Mouse (Mus musculus): Measurements from ENCODE around the gene Dkk2. TPM values are rescaled to one million over a fixed set of nuclear protein-coding genes. Genes with fewer than 3 reads are reported as not detected.

The Dkk2 gene
- polyA plus RNA-seq, 1 experiment from 2014 or later: 6.6 TPM

DNA sequence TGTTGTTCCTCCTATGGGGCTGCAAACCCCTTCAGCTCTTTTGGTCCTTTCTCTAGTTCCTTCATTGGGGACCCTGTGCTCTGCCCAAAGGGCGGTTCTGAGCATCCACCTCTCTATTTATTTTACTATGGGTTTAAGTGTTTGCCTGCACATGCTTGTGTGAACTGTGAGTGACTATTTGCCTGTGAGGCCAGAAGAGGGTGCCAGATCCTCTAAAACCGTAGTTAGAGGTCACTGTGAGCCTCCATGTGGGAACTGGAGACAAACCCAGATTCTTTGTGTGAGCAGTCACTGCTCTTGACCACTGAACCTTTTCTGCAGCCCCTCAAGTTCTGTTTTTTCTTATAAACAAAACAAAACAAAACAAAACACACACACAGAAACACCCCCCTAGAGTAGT lies 14.1 kb upstream of the Dkk2 start:
- Histone ChIP-seq H3K4me3 (ENCODE audit: low read depth, low read length) (no peak overlapping the region), H3K4me2 (ENCODE audit: low read depth) (no peak overlapping the region), H3K4me1 (ENCODE audit: control insufficient read depth, insufficient read depth, low read length) (no peaks in the 10 kb centered on the region), H3K27me3 (ENCODE audit: control insufficient read depth, insufficient read depth, low read length) (no peaks in the 10 kb centered on the region), H3K36me3 (ENCODE audit: control insufficient read depth, insufficient read depth, low read length) (no peaks in the 10 kb centered on the region), H3K9me3 (ENCODE audit: control insufficient read depth, low read length) (no peaks in the 10 kb centered on the region), H3K9ac (ENCODE audit: low read length) (no peak overlapping the region), H3K27ac (ENCODE audit: low read depth, low read length) (no peak overlapping the region)
- ATAC-seq (ENCODE audit: insufficient read depth, low FRiP score, low TSS enrichment): no peak
- no peak for DNase-seq (ENCODE audit: low spot score)
- 53% methylated on average over 2 of the region's 2 CpGs for WGBS

DNA sequence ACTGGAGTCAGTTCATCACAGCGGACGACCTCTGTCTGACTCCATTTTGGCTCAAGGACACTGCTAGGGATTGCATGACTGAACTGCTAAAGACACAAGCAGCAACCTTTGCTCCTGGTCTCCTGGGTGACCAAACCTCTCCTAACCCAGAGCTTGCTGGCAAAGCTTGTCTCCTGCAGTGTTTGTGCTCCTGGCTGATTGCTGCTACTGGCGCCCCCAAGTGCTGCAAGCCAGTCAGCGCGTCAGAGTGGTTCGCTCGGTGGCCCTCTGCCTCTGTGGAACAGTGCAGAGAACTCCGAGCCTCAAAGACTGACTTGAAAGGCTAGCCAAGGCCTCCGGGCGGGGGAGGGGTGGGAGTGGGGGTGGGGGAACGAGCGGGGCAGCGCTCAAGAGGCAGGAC lies 1.1 kb upstream of the Dkk2 start:
- Histone ChIP-seq H3K4me2 (ENCODE audit: low read depth) (peak overlapping the region; percentile 87), H3K9me3 (ENCODE audit: control insufficient read depth, low read length) (no peaks in the 10 kb centered on the region), H3K27ac (ENCODE audit: low read depth, low read length) (no peak overlapping the region), H3K9ac (ENCODE audit: low read length) (no peak overlapping the region; the same call in 1 of the 2 replicates), H3K27me3 (ENCODE audit: control insufficient read depth, insufficient read depth, low read length) (peaks cover 15% of the 10 kb centered on the region), H3K4me1 (ENCODE audit: control insufficient read depth, insufficient read depth, low read length) (peaks cover 5% of the 10 kb centered on the region; the same call in 1 of the 2 replicates), H3K36me3 (ENCODE audit: control insufficient read depth, insufficient read depth, low read length) (no peaks in the 10 kb centered on the region), H3K4me3 (ENCODE audit: low read depth, low read length) (peak overlapping the region; percentile 31)
- ATAC-seq (ENCODE audit: insufficient read depth, low FRiP score, low TSS enrichment) (peak; percentile 56), DNase-seq (ENCODE audit: low spot score) (peak; percentile 78)
- WGBS: 3% methylated on average over 13 of the region's 13 CpGs

DNA sequence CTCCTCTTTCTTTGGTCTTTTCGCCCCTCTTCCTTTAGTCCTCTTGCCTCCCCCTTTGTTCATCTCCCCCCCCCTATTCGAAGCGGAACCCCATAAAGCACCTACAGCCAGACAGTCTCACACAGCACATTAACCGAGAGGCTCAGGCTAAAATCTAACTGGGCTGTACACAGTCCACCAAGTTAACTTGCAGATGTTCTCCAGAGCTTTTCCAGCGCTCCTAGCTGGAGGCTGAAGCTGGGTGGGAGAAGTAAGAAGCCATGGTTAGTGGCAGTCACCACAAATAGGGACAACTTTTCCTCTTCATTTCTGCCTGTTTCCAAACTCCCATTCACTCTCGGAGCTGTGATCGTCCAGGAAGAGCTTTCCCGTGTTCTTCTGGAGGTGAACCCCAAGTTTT lies 412 bp upstream of the Dkk2 start:
- DNase-seq (ENCODE audit: low spot score) (peak; percentile 34), ATAC-seq (ENCODE audit: insufficient read depth, low FRiP score, low TSS enrichment) (0 out of 2 replicates have a peak, but pooled peaks have one; percentile 25)
- Histone ChIP-seq H3K9ac (ENCODE audit: low read length) (peak overlapping the region; percentile 0; the same call in 1 of the 2 replicates), H3K4me1 (ENCODE audit: control insufficient read depth, insufficient read depth, low read length) (peaks cover 5% of the 10 kb centered on the region; the same call in 1 of the 2 replicates), H3K27me3 (ENCODE audit: control insufficient read depth, insufficient read depth, low read length) (peaks cover 15% of the 10 kb centered on the region), H3K4me3 (ENCODE audit: low read depth, low read length) (peak overlapping the region; percentile 31), H3K36me3 (ENCODE audit: control insufficient read depth, insufficient read depth, low read length) (no peaks in the 10 kb centered on the region), H3K4me2 (ENCODE audit: low read depth) (peak overlapping the region; percentile 87), H3K27ac (ENCODE audit: low read depth, low read length) (no peak overlapping the region), H3K9me3 (ENCODE audit: control insufficient read depth, low read length) (no peaks in the 10 kb centered on the region)
- 1% methylated on average over 8 of the region's 8 CpGs for WGBS

DNA sequence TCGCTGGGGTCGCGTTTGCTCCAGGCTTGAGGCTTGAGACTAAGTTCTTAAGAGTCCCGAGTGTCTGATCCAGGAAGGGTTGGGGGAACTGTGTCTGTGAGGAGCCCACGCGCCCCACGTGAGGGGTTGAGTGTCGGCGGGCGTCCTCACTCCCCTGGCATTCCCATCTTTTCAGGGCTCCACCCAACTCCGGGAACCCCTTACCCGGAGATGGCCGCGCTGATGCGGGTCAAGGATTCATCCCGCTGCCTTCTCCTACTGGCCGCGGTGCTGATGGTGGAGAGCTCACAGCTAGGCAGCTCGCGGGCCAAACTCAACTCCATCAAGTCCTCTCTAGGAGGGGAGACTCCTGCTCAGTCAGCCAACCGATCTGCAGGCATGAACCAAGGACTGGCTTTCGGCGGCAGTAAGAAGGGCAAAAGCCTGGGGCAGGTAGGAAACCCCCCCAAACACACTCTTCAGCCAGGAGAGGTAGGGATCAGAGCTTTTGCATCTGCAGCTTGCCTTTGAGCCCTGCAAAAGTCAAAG lies 795 bp downstream of the Dkk2 start:
- Histone ChIP-seq H3K4me2 (ENCODE audit: low read depth) (peak overlapping the region; percentile 87), H3K36me3 (ENCODE audit: control insufficient read depth, insufficient read depth, low read length) (no peaks in the 10 kb centered on the region), H3K27ac (ENCODE audit: low read depth, low read length) (no peak overlapping the region), H3K27me3 (ENCODE audit: control insufficient read depth, insufficient read depth, low read length) (peaks cover 15% of the 10 kb centered on the region), H3K4me1 (ENCODE audit: control insufficient read depth, insufficient read depth, low read length) (peaks cover 5% of the 10 kb centered on the region; the same call in 1 of the 2 replicates), H3K4me3 (ENCODE audit: low read depth, low read length) (peak overlapping the region; percentile 31), H3K9me3 (ENCODE audit: control insufficient read depth, low read length) (no peaks in the 10 kb centered on the region), H3K9ac (ENCODE audit: low read length) (peak overlapping the region; percentile 33)
- under 1% methylated on average over 23 of the region's 23 CpGs for WGBS
- DNase-seq (ENCODE audit: low spot score) (peak; percentile 49), ATAC-seq (ENCODE audit: insufficient read depth, low FRiP score, low TSS enrichment) (peak; percentile 16)

DNA sequence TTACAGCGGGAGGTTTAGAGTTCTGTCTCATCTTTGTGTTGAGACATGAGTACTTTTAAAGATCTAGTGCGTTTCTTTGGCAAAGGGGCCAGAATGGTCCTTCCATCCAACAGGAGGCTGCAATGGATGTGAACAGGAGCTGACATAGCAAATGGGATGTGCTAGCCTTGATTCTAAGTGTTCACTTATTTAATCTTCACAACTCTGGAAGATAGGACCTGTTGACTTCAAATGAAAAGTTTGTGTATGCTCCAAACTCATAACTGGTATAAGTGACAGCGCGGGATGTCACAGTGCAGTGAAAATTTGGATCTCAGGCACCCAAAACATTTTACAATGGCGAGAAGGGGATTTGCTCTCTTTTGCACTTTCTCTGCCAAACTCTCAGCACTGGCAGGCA lies 1.4 kb downstream of the Dkk2 start:
- ATAC-seq (ENCODE audit: insufficient read depth, low FRiP score, low TSS enrichment): no peak
- no peaks in the 10 kb centered on the region for H3K36me3 ChIP-seq (ENCODE audit: control insufficient read depth, insufficient read depth, low read length)
- H3K27ac ChIP-seq (ENCODE audit: low read depth, low read length): no peak overlapping the region
- WGBS: 23% methylated on average over 5 of the region's 5 CpGs
- peaks cover 5% of the 10 kb centered on the region; the same call in 1 of the 2 replicates for H3K4me1 ChIP-seq (ENCODE audit: control insufficient read depth, insufficient read depth, low read length)
- DNase-seq (ENCODE audit: low spot score): peak; percentile 14
- no peak overlapping the region for H3K9ac ChIP-seq (ENCODE audit: low read length)
- no peaks in the 10 kb centered on the region for H3K9me3 ChIP-seq (ENCODE audit: control insufficient read depth, low read length)
- H3K27me3 ChIP-seq (ENCODE audit: control insufficient read depth, insufficient read depth, low read length): peaks cover 15% of the 10 kb centered on the region
- H3K4me2 ChIP-seq (ENCODE audit: low read depth): peak overlapping the region; percentile 87
- peak overlapping the region; percentile 31 for H3K4me3 ChIP-seq (ENCODE audit: low read depth, low read length)

DNA sequence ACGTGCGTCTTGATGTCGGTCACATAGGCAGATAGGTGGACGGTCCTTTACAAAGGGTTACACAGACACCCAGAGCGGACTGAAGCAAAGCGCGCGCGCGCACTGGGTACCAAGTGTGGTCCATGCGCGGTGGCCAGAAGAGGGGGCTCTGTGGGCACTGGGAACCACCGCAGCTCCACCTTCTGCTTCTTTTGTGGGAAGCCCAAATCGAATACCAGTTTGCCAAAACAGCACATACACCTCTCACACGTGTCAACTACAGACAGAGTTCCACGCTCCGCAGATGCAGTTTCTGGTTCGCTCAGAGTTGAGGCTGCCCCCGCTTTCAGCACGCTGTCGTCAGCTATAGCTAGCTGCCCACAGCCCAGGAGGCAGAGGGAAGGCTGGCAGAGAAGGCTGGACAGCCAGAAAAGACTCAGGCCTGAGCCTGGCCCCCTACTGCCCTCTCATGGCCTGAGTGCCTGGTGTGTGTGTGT lies 2.0 kb downstream of the Dkk2 start:
- WGBS: under 1% methylated on average over 21 of the region's 21 CpGs
- ATAC-seq (ENCODE audit: insufficient read depth, low FRiP score, low TSS enrichment): peak; percentile 64
- H3K27ac ChIP-seq (ENCODE audit: low read depth, low read length): no peak overlapping the region

DNA sequence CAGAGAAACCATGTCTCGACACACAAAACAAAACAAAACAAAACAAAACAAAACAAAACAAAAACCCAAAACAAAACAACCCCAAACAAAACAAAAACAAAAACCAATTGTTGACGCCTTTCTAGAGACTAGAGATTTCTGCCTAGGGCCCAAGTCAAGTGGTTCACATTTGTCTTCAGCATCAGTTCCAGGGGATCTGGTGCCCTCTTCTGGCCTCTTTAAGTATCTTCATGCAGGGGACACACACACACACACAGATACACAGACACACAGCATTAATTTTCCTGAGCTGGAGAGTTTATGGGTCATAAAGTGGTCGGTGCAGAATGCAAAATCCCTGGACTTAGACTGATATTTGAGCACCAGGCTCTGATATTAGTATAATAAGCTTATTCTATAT lies 7.9 kb downstream of the Dkk2 start:
- no peaks in the 10 kb centered on the region for H3K4me1 ChIP-seq (ENCODE audit: control insufficient read depth, insufficient read depth, low read length)
- DNase-seq (ENCODE audit: low spot score) (no peak), ATAC-seq (ENCODE audit: insufficient read depth, low FRiP score, low TSS enrichment) (no peak)
- H3K4me2 ChIP-seq (ENCODE audit: low read depth): no peak overlapping the region
- WGBS: 94% methylated on average over 3 of the region's 3 CpGs
- H3K9ac ChIP-seq (ENCODE audit: low read length): no peak overlapping the region
- H3K27ac ChIP-seq (ENCODE audit: low read depth, low read length): no peak overlapping the region
- no peaks in the 10 kb centered on the region for H3K27me3 ChIP-seq (ENCODE audit: control insufficient read depth, insufficient read depth, low read length)
- H3K36me3 ChIP-seq (ENCODE audit: control insufficient read depth, insufficient read depth, low read length): no peaks in the 10 kb centered on the region
- H3K9me3 ChIP-seq (ENCODE audit: control insufficient read depth, low read length): no peaks in the 10 kb centered on the region
- no peak overlapping the region for H3K4me3 ChIP-seq (ENCODE audit: low read depth, low read length)

More for the DNA sequence above, 2.0 kb downstream of the Dkk2 start:
- Histone ChIP-seq H3K9me3 (ENCODE audit: control insufficient read depth, low read length) (no peaks in the 10 kb centered on the region), H3K4me1 (ENCODE audit: control insufficient read depth, insufficient read depth, low read length) (peaks cover 5% of the 10 kb centered on the region; the same call in 1 of the 2 replicates), H3K36me3 (ENCODE audit: control insufficient read depth, insufficient read depth, low read length) (no peaks in the 10 kb centered on the region), H3K27me3 (ENCODE audit: control insufficient read depth, insufficient read depth, low read length) (peaks cover 15% of the 10 kb centered on the region), H3K9ac (ENCODE audit: low read length) (no peak overlapping the region), H3K4me3 (ENCODE audit: low read depth, low read length) (peak overlapping the region; percentile 31), H3K4me2 (ENCODE audit: low read depth) (peak overlapping the region; percentile 87)
- peak; percentile 76 for DNase-seq (ENCODE audit: low spot score)

DNA sequence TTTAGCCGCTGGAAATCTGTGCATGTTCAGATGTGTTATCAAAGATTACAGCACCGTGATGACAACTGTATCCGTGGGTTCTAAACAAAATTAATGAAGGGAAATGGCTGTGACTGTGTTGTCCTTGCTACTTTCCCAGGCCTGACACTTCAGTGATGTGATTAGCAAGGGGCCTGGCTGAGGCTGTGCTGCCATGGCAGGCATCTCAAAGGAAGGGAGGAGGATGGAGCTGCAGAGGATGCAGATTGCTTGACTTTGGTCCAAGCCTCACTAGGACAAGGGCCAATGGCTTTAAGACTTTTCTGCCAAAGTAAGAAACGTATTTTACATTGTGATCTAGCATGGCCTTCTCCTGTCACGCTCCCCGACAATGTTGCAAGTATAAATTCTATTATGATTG lies 11.2 kb downstream of the Dkk2 start:
- 81% methylated on average over 6 of the region's 6 CpGs for WGBS
- no peak overlapping the region for H3K4me3 ChIP-seq (ENCODE audit: low read depth, low read length)
- DNase-seq (ENCODE audit: low spot score) (no peak), ATAC-seq (ENCODE audit: insufficient read depth, low FRiP score, low TSS enrichment) (no peak)
- H3K4me2 ChIP-seq (ENCODE audit: low read depth): no peak overlapping the region
- no peaks in the 10 kb centered on the region for H3K9me3 ChIP-seq (ENCODE audit: control insufficient read depth, low read length)
- H3K27ac ChIP-seq (ENCODE audit: low read depth, low read length): no peak overlapping the region
- no peaks in the 10 kb centered on the region for H3K4me1 ChIP-seq (ENCODE audit: control insufficient read depth, insufficient read depth, low read length)
- no peaks in the 10 kb centered on the region for H3K36me3 ChIP-seq (ENCODE audit: control insufficient read depth, insufficient read depth, low read length)
- no peak overlapping the region for H3K9ac ChIP-seq (ENCODE audit: low read length)
- no peaks in the 10 kb centered on the region for H3K27me3 ChIP-seq (ENCODE audit: control insufficient read depth, insufficient read depth, low read length)

DNA sequence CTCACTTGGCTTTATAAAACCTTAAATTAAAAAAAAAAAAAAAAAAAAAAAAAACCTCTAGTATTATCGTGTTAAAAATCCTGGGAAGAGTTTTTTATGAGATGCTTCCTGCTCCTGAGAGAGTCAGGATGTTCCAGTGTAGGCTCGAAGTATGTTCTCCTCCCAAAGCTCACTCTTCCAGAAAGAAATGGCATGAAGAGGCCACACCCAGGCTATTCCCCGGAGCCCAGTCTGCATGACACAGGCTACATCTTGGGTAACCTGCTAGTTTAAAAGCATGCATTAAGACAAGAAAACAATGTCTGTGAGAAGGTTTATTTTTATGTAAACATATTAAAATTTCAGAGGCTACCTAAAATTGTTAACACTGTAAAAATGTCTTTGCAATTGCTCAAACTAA lies 15.7 kb downstream of the Dkk2 start:
- Histone ChIP-seq H3K4me2 (ENCODE audit: low read depth) (no peak overlapping the region), H3K4me3 (ENCODE audit: low read depth, low read length) (no peak overlapping the region), H3K4me1 (ENCODE audit: control insufficient read depth, insufficient read depth, low read length) (no peaks in the 10 kb centered on the region), H3K36me3 (ENCODE audit: control insufficient read depth, insufficient read depth, low read length) (no peaks in the 10 kb centered on the region), H3K27me3 (ENCODE audit: control insufficient read depth, insufficient read depth, low read length) (no peaks in the 10 kb centered on the region), H3K9ac (ENCODE audit: low read length) (no peak overlapping the region), H3K9me3 (ENCODE audit: control insufficient read depth, low read length) (no peaks in the 10 kb centered on the region), H3K27ac (ENCODE audit: low read depth, low read length) (no peak overlapping the region)
- ATAC-seq (ENCODE audit: insufficient read depth, low FRiP score, low TSS enrichment): no peak
- 76% methylated on average over 3 of the region's 3 CpGs for WGBS
- DNase-seq (ENCODE audit: low spot score): no peak

All from neural tube, embryonic 11.5 days (tissue).